Mouse (Mus musculus) left cerebral cortex, adult 11 months (tissue): Measurements from ENCODE around the gene Tmsb15l.
A peak's percentile ranks its signal among the peaks of the same experiment; 100 is the strongest.
"Not testable (repeated sequence)": the region's sequence is repeated elsewhere in the genome, so short reads cannot be mapped to it uniquely, and the experiment has no call there.

Source experiments
- DNase-seq: peaks from one replicate; pipeline ENCODE4 v3.0.0; 2022; ENCODE audit warnings: low spot score

Tmsb15l gene

DNA sequence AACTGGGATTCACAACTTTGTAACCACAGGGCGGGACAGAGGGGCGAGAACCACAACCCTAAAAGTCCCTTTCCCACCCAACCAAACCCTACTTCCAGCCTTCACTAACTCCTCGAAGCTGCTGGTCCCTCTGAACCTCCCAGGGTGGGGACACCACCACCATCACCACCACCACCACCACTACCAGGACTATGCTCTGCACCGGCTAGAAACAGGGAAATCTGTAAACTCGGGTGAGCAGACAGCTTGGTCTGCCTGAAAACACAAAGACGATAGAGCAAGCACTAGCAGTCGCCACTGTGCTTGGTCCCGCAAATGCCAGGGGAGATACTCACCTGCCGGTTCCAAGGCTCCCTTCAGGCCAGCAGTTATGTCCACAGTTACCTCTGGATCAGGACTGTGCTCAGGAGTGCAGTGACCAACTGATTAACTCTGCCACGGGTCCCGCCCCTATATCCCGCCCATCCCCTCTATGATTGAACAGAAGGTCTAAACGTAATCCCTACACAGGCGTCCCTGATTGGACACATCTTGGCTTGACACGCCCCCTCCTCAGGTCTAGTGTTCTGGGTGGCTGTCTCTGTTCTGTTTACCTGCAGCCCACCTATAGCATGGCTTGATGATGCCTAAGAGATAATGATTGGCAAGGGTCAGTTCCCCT lies at the start of gene Tmsb15l, which contains the start of gene Tmsb15b1:
Gene Tmsb15l (minus strand): TSS at position 446 of the 661 bp plus-strand sequence.
Gene Tmsb15b1 (minus strand): TSS at position 451 of the 661 bp plus-strand sequence.
- DNase-seq: peak; percentile 71

GRCm38 (mm10) chrX:137019310-137019709 lies 42.6 kb upstream of the Tmsb15l start:
- peak; percentile 32 for DNase-seq

GRCm38 (mm10) chrX:137017668-137018067 lies 41.0 kb upstream of the Tmsb15l start:
- no peak for DNase-seq

DNA sequence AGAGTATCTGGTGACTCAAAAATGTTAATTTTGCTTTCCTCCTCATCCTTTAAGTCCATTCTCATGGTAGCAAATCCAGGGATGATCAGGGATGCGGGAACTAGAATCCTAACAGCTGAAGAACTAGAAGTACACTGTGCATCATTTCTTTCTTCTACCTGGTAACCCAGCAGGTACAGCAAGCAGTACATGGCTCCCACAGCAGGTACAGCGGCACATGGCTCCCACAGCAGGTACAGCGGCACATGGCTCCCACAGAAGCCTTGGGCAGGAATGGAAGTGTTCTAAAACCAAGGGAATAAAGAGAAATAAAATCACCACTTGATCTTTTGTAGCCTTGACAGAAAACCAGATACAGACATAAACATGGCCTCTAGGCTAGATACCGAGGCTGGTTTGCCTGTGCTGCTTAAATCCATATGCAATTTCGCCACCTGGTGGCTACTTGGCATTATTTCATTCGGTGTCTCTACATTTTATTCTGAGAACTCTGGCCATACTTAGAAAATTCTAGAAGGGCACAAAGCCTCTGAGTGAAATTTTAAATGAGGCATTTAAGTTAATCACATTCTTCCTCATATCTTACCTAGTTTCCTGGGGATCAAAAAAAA lies 38.5 kb upstream of the Tmsb15l start:
- no peak for DNase-seq

DNA sequence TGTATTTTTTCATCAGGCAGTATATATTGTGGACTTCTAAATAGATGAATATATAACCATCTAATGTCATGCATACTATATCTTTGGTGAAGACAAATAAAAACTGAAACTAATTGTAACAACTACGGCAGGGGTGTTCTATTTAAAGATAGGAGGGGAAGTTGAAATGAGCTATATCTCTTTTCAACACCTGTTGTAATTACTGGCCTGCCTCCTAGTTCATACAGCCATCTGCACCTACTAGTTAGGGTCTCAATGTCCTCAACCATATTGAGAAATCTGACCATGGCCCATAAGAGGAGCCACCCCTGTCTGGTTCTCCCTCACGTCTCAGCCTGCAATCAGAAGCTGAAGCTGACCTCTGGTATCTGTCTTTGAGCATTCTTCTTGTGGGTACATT lies 19.6 kb upstream of the Tmsb15l start:
- no peak for DNase-seq

- DNase-seq: no peak
Observed at GRCm38 (mm10) chrX:136993641-136994040, 17.0 kb upstream of the Tmsb15l start.

DNA sequence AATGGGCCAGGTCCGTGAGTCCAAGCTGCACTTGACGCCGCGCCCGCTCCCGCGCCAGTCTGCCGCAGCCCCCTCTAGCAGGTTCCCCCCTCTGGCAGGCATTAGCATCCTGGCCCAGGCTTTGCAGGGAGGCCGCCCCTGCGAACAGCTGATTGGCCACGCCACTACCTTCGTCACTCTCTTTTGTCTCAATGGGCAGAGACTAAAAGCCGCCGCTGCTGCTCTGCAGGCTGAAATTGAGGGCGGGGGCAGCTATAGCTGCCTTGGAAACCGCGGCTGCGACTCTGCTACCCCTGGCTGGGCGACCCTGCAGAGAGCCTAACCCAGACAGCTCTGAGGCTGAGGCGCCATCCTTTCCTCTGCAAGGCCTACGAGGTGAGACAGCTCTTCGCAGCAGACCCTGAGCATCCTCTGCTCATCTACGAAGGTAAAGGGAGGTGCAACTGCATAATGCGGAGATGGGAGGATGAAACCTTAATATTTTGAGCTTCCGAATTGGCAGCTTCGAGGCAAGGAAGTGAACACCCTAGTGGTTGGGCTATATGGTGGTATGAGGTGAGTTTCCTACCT lies 16.4 kb upstream of the Tmsb15l start, which contains the start of gene Zcchc18:
Gene Zcchc18 (plus strand): TSS at position 178 of the 570 bp plus-strand sequence.
- DNase-seq: peak; percentile 73

GRCm38 (mm10) chrX:136992191-136992965 lies 15.7 kb upstream of the Tmsb15l start:
- DNase-seq: no peak

GRCm38 (mm10) chrX:136991274-136991673 lies 14.6 kb upstream of the Tmsb15l start:
- no peak for DNase-seq

GRCm38 (mm10) chrX:136986039-136986438 lies 9.4 kb upstream of the Tmsb15l start:
- DNase-seq: no peak

DNA sequence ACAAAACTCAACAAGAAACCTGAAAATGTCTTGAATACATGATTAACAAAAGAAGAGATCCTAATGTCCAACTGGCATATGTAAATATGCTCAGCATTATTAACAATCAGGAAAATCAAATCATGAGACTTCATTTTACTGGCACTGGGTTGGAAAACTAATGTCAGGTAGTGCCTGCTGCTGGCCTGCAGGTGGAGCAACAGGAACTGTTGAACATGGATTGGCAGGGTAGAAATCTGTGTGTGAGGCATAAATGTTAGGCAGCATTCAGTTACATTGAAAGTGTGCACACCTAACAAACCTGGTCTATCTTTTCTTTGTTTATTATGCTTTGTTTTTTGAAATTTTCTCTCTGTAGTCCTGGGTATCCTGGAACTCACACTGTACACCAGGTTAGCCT lies 1.9 kb upstream of the Tmsb15l start:
- DNase-seq: no peak

DNA sequence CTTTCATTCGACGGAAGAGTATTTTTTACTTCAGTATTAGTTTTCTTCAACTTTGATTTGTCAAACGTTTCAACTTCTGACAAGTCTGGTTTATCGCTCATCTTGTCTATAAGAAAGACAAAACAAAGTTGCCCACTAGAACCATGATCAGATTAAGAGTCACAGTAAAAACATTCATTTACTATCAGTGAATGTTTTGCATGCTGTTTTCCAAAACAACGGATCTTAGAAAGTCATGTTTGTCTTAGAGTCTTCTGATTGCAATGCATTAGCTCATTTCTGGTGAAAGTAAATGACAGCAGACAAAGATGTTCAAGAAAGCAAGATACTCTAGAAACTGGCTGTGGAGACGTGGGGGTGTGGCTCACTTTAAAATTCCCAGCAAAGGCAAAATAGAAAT lies 1.3 kb downstream of the Tmsb15l start, which contains the start of gene Tmsb15b2:
Gene Tmsb15b2 (minus strand): TSS at position 101 of the 400 bp plus-strand sequence.
- DNase-seq: not testable (repeated sequence)

DNA sequence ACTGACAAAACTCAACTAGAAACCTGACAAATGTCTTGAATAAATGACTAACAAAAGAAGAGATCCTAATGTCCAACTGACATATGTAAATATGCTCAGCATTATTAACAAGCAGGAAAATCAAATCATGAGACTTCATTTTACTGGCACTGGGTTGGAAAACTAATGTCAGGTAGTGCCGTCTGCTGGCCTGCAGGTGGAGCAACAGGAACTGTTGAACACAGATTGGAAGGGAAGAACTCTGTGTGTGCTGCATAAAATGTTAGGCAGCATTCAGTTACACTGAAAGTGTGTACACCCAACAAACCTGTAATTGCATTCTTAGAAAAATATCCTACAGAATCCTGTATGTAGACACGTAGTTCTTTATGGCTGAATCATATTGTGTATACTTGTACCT lies 17.0 kb downstream of the Tmsb15l start:
- no peak for DNase-seq

DNA sequence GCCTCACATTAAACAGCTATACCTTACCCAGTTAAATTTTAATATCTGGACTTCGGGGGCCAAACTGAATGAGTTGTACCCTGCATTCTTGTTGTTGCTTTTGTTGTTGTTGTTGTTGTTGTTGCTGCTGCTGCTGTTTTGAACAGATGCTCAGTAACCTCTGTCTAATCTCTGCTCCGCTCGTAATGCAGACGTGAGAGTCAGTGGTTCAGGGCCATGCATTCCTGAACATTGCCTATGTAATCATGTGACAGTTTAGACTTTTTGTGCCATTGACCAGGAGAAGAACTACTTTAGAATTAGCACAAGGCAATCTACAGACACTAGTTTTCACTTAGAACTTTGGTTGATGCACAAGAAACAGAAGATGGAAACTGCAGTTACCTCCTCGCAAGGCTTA lies 18.4 kb downstream of the Tmsb15l start:
- not testable (repeated sequence) for DNase-seq

DNA sequence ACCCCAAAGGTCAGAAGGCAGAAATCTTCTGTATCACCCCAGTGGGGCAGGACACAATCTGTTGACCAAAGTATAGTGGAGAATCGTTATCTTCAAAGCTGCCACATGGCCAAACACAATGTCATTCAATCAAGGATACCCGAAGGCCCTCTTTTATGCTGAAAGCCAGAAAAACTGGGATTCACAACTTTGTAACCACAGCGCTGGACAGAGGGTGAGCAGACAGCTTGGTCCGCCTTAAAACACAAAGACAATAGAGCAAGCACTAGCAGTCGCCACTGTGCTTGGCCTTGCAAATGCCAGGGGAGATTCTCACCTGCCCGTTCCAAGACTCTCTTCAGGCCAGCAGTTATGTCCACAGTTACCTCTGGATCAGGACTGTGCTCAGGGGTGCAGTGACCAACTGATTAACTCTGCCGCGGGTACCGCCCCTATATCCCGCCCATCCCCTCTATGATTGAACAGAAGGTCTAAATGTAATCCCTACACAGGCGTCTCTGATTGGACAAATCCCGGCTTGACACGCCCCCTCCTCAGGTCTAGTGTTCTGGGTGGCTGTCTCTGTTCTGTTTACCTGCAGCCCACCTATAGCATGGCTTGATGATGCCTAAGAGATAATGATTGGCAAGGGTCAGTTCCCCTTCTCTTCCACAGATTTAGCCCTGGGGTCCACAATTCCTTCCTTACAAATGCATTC lies 18.9 kb downstream of the Tmsb15l start:
- DNase-seq: peak; percentile 64

DNA sequence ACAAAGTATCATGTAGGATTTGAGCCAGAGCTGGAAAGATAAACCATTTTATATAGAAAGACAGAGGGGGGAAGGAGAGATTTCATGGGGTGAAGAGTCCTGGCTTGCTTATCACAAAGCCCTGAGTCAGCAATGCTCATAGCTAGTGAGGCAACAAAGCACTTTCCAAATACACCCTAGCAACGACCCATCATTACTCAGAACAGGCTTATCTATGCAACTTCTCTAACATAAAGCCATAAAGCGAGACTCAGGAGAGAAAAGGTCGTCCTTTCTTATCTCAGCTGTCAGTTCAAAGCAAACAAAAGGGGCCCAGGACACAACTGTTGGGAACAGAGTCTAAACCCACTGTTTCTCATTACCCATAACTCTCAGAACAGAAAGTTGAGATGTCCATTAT lies 38.7 kb downstream of the Tmsb15l start:
- DNase-seq: no peak

- DNase-seq: no peak
Observed at GRCm38 (mm10) chrX:136927031-136927430, 49.6 kb downstream of the Tmsb15l start, which contains the start of gene H2bfm. Gene H2bfm, plus strand, starts transcription at chrX:136927325.

DNA sequence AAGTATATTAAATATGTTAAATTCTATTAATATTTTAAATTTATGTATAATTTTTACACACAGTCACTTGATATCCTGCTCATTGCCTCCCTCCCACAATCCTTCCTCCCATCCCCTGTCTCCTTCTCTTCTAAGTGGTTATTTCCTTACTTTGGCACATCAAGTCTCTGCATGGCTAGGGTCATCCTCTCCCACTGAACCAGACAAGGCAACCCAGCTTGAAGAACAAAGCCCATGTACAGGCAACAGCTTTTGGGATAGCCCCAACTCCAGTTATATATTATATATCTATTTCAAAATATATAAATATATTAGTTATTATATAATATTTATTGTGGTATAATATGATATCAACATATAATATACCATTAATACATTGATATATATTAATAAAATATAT lies 50.8 kb downstream of the Tmsb15l start:
- DNase-seq: no peak
